Mouse (Mus musculus): ENCODE data around the gene Hspb8. TPM values are rescaled to one million over a fixed set of nuclear protein-coding genes. Genes with fewer than 3 reads are reported as not detected.
A peak's percentile ranks its signal among the peaks of the same experiment; 100 is the strongest.
"Not testable (repeated sequence)": the region's sequence is repeated elsewhere in the genome, so short reads cannot be mapped to it uniquely, and the experiment has no call there.

Gene Hspb8
- polyA plus RNA-seq, 1 experiment from 2014 or later: 8.9 TPM

DNA sequence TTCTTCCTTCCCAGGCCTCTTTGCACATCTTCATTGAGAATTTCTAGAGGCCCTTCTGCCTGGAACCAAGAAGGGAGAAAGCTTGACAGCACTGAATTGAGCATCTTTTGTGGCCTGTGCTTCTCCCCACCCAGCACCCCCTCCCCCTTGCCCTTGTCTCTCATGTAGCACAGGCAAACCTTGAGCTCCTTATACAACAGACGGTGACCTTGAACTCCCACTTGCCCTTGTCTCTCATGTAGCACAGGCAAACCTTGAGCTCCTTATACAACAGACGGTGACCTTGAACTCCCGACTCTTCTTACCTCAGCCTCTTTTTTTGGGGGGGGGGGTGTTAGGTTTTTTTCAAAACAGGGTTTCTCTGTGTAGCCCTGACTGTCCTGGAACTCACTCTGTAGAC lies 3.0 kb upstream of the Hspb8 start:
- H3K9me3 ChIP-seq (replicated peaks); ATAC-seq (ENCODE audit: low FRiP score); H3K36me3 ChIP-seq; H3K4me3 ChIP-seq (replicated peaks); H3K27ac ChIP-seq (replicated peaks); H3K4me2 ChIP-seq; H3K27me3 ChIP-seq (replicated peaks); H3K9ac ChIP-seq (replicated peaks): not testable (repeated sequence)
- 79% methylated on average over 3 of the region's 3 CpGs for WGBS
- peaks cover 15% of the 10 kb centered on the region for H3K4me1 ChIP-seq

DNA sequence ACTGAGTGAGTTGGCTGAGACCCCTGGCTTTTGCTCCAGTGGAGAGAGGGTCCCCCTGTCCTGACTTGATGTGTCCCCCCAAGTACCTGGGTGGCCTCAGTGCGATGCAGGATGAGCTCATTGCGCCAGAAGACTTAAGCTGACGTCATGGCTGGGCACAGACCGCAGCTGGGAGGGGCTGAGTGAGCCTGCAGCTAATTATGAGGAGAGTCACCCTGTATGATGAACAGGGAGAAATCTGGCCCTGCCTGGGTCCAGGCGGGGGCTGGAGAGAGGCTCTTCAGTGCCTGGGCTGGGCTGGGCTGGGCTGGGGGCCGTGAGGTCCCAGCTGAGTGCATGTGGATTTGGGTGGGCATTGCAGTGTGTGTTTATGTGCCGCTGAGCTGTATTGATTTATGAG lies 2.6 kb upstream of the Hspb8 start:
- Histone ChIP-seq H3K4me3 (replicated peaks) (no peak overlapping the region), H3K27me3 (replicated peaks) (0 out of 2 replicates have a peak, but pooled peaks cover 9% of the 10 kb centered on the region), H3K4me1 (peaks cover 18% of the 10 kb centered on the region), H3K4me2 (no peak overlapping the region), H3K9me3 (replicated peaks) (no peaks in the 10 kb centered on the region), H3K27ac (replicated peaks) (no peak overlapping the region), H3K36me3 (no peaks in the 10 kb centered on the region), H3K9ac (replicated peaks) (no peak overlapping the region)
- WGBS: 60% methylated on average over 7 of the region's 7 CpGs
- no peak for ATAC-seq (ENCODE audit: low FRiP score)

DNA sequence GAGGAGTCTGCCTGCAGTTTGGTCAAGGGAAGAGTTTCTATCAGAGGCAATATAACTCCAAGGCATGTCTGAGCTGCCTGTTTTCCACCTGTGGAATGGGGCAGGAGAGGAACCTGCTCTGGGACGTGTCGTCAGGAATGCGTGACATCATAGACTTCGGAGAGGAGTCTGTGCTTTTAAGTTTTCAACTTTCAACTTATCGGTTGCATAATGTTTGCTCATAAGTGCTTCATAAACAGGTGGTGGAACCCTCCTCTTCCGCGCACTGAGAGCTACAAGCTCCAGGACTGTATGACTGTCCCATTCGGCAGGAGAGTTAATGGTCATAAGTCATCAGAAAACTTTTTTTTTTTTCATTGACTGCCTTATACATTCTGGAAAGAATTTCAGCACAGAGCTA lies 1.1 kb upstream of the Hspb8 start:
- H3K9ac ChIP-seq (replicated peaks): no peak overlapping the region
- no peak for ATAC-seq (ENCODE audit: low FRiP score)
- H3K9me3 ChIP-seq (replicated peaks): no peaks in the 10 kb centered on the region
- no peaks in the 10 kb centered on the region for H3K36me3 ChIP-seq
- no peak overlapping the region for H3K4me3 ChIP-seq (replicated peaks)
- H3K4me1 ChIP-seq: peaks cover 18% of the 10 kb centered on the region
- 0 out of 2 replicates have a peak, but pooled peaks cover 9% of the 10 kb centered on the region for H3K27me3 ChIP-seq (replicated peaks)
- WGBS: 86% methylated on average over 8 of the region's 8 CpGs
- H3K27ac ChIP-seq (replicated peaks): no peak overlapping the region
- H3K4me2 ChIP-seq: no peak overlapping the region

DNA sequence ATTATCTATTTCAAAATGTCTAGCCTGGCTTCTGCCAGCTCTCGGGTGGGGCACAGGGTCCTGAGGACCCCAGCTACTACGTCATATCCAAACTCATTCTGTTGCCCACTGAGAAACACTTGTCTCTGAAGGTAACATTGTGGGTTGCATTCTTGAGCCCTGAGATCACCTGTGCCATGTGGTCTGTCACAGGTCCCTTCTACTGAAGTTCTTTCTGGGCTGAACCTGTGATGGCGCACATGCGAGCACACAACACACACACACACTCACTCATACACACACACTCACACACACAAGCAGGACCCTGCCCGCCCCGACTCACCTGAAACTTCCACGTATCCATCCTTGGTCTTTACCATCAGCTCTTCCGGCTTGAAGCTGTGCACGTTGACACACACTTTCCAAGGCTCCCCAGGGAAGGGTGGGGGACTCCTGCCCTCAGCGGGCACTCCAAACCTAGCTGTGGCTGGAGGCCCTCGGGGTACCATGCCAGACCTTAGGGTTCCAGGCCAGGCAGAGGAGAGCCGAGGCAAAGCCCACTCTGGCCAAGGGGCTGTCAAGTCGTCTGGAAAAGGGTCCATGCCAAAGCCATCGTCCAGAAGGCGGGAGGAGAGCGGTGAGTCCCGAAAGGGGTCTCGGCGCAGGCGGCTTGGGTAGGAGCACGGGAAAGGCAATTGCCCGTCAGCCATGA lies 728 bp downstream of the Hspb8 start:
- 57% methylated on average over 22 of the region's 22 CpGs for WGBS
- Histone ChIP-seq H3K27ac (replicated peaks) (no peak overlapping the region), H3K4me3 (replicated peaks) (peak overlapping the region; percentile 19)

DNA sequence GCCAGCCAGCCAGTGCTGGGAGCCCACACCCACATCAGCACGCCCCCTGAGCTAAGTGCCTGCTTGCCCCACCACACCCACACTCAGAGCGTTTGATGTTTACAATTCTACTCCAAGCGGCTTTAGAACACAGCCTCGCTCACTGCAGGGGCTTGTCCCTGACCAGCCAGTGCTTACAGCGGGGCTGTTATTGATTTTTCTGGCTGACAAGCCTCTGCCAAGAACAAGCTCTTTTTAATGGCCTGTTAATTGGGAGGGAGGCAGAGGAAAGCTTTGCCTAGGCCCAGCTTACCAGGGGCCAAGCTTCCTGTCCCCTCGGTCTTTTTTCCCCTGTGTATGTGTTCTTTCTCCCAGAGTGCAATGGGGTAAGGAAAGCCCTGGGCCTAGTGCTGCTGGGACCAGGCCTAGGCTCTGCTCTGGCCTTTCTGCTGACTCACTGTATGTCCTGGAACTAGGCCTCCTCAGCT lies 1.9 kb downstream of the Hspb8 start:
- Histone ChIP-seq H3K27me3 (replicated peaks) (0 out of 2 replicates have a peak, but pooled peaks cover 9% of the 10 kb centered on the region), H3K9me3 (replicated peaks) (no peaks in the 10 kb centered on the region), H3K4me3 (replicated peaks) (no peak overlapping the region), H3K36me3 (no peaks in the 10 kb centered on the region), H3K4me1 (peaks cover 21% of the 10 kb centered on the region), H3K27ac (replicated peaks) (0 out of 2 replicates have a peak overlapping the region, but pooled peaks have one; percentile 24), H3K4me2 (peak overlapping the region; percentile 25), H3K9ac (replicated peaks) (no peak overlapping the region)
- ATAC-seq (ENCODE audit: low FRiP score): peak; percentile 50
- WGBS: 9% methylated on average over 6 of the region's 6 CpGs

More for the DNA sequence above, 728 bp downstream of the Hspb8 start:
- no peaks in the 10 kb centered on the region for H3K9me3 ChIP-seq (replicated peaks)
- no peak for ATAC-seq (ENCODE audit: low FRiP score)
- 0 out of 2 replicates have a peak, but pooled peaks cover 9% of the 10 kb centered on the region for H3K27me3 ChIP-seq (replicated peaks)
- peaks cover 18% of the 10 kb centered on the region for H3K4me1 ChIP-seq
- peak overlapping the region; percentile 38; the same call in 1 of the 2 replicates for H3K9ac ChIP-seq (replicated peaks)
- no peaks in the 10 kb centered on the region for H3K36me3 ChIP-seq
- H3K4me2 ChIP-seq: peak overlapping the region; percentile 55

DNA sequence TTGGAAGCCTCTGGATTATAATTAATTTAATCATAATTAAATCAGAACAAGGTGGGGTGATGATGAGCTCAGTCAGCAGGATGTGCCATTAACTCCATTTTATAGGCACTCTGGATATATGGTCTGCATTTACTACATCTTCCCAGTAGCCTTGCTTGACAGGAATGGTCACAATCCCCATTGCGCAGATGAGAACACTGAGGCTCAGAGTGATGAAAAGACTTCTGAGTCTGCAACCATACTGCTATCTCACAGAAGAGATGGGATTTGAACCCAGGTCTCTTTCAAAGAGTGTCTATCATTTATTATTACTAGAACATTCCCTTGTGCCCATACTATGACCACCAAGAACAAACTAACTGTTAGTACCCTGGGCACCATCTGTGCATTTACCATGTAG lies 2.5 kb downstream of the Hspb8 start:
- no peak overlapping the region for H3K4me3 ChIP-seq (replicated peaks)
- H3K9ac ChIP-seq (replicated peaks): no peak overlapping the region
- H3K9me3 ChIP-seq (replicated peaks): no peaks in the 10 kb centered on the region
- 0 out of 2 replicates have a peak overlapping the region, but pooled peaks have one; percentile 24 for H3K27ac ChIP-seq (replicated peaks)
- ATAC-seq (ENCODE audit: low FRiP score): no peak
- H3K4me2 ChIP-seq: peak overlapping the region; percentile 25
- no peaks in the 10 kb centered on the region for H3K36me3 ChIP-seq
- 97% methylated on average over 1 of the region's 1 CpGs for WGBS
- peaks cover 21% of the 10 kb centered on the region for H3K4me1 ChIP-seq
- H3K27me3 ChIP-seq (replicated peaks): 0 out of 2 replicates have a peak, but pooled peaks cover 9% of the 10 kb centered on the region

DNA sequence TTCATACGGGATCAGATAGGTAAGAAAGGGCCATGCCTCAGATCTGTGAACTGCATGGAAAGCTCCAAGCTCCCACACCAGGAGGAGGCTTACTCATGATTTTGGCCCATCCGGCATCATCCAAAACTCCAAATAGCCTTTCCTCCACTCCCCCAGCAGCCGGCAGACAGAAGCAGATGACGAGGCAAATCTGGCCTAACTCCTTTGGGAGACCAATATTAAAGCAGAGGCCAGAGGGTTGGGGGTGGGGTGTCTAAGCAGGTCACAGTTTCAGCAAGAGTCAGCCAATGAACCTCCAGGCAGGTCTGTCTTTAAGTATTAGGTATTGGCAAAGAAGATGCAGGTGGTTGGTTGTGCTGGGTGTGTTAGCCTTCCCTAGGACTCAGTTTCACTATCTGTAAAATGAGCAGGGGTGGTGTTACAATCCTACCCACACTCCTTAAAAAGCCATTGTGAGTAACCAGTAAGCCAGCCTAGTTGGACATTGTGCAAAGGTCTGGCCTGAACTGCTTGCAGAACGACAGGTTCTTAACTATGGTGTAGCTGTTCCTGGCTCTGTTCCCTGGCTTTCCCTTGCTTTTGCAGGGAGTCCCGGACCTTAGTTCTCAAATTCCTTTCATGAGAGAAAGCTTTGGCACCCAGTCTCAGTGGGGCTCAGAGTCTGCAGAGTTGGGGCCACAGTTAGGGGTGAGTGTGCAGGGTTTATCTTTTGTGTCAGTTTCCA lies 3.2 kb downstream of the Hspb8 start:
- 53% methylated on average over 6 of the region's 6 CpGs for WGBS
- Histone ChIP-seq H3K4me2 (0 out of 2 replicates have a peak overlapping the region, but pooled peaks have one; percentile 25), H3K9ac (replicated peaks) (no peak overlapping the region), H3K27ac (replicated peaks) (no peak overlapping the region), H3K4me1 (peaks cover 21% of the 10 kb centered on the region), H3K4me3 (replicated peaks) (no peak overlapping the region), H3K9me3 (replicated peaks) (no peaks in the 10 kb centered on the region), H3K36me3 (no peaks in the 10 kb centered on the region), H3K27me3 (replicated peaks) (0 out of 2 replicates have a peak, but pooled peaks cover 9% of the 10 kb centered on the region)
- no peak for ATAC-seq (ENCODE audit: low FRiP score)

DNA sequence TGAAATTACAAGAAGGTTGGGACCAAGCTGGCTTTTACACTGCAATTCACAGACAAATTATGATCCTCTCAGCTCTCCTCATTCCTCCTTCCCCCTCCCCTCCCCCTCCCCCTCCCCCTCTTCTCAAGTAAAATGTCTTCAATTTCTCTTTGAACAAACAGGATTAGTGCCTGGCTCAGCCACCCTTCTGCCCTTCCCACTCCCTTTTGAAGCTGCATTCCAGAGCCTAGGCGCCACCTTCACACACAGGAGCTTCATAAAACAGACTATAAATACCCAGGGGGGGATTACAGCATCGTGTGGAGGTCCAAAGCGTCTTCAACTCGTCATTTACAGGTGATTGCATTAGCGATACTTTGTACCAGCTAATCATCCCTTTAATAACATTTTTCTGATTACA lies 6.5 kb downstream of the Hspb8 start:
- H3K4me1 ChIP-seq: peaks cover 9% of the 10 kb centered on the region
- no peaks in the 10 kb centered on the region for H3K9me3 ChIP-seq (replicated peaks)
- H3K27ac ChIP-seq (replicated peaks): no peak overlapping the region
- no peaks in the 10 kb centered on the region for H3K36me3 ChIP-seq
- 15% methylated on average over 5 of the region's 5 CpGs for WGBS
- H3K9ac ChIP-seq (replicated peaks): no peak overlapping the region
- ATAC-seq (ENCODE audit: low FRiP score): no peak
- no peak overlapping the region for H3K4me2 ChIP-seq
- H3K4me3 ChIP-seq (replicated peaks): no peak overlapping the region
- H3K27me3 ChIP-seq (replicated peaks): no peaks in the 10 kb centered on the region

DNA sequence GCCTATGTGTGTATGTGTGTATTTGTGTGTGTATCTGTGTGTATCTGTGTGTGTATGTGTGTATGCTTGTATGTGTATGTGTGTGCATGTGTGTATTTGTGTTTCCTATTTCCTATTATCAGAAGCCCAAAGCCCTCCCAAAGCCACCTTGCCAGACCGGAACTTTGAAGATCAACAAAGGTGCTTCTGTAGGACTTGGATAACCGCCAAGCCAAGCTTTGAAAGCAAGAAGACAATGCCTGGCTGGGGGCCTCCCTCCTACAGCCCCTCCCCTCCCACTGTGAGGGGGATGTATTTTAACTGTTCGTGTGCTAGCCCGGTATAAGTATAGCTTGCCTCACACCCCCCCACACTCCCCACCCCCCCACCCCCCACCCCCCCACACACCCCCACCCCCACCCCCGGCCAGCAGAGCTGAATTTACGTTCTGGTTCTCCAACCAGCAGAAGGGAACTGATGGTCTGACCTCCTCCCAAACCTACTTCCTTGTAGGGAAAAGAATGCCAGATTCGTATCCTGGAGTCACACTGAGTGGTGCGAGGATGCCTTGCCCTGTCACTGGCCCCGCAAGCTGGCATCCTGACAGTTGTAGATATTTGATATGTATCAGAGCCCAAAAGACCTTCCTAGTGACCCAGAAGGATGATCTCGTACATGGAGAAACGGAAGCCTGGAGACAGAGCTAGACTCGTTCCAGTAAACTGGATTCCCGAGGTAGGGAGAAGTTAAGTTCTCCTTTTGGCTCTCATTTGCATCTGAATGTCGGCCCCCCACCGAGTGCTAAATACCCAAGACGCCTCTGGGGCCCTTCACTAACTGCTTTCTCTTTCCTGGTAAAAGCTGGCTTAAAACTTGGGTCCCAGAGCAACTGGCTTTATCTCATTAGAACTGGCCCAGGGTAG lies 12.7 kb downstream of the Hspb8 start:
- H3K27ac ChIP-seq (replicated peaks): no peak overlapping the region
- no peak overlapping the region for H3K4me2 ChIP-seq
- WGBS: 3% methylated on average over 16 of the region's 16 CpGs
- H3K9me3 ChIP-seq (replicated peaks): no peaks in the 10 kb centered on the region
- no peak overlapping the region for H3K4me3 ChIP-seq (replicated peaks)
- ATAC-seq (ENCODE audit: low FRiP score): no peak
- H3K4me1 ChIP-seq: peaks cover 19% of the 10 kb centered on the region; the same call in 1 of the 2 replicates
- H3K9ac ChIP-seq (replicated peaks): no peak overlapping the region
- no peaks in the 10 kb centered on the region for H3K36me3 ChIP-seq
- no peaks in the 10 kb centered on the region for H3K27me3 ChIP-seq (replicated peaks)

DNA sequence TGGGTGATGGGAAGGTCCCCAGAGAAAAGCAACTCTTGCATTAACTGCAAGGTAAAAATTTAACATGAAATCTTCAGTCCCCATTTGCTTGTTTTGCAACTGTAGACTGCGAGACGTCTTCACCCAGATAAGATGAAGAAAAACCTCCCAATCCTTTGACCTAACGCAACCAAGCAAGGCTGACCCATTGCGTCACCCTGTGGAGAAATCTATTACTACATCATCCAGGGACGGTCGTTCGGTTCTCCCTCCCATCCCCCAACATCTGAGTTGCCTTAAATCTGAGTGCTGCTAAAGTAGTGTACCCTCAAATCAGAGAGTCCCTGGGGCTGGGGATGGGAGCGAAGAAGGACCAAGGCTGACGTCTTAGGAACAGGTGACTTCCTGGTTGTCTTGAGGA lies 13.7 kb downstream of the Hspb8 start:
- 61% methylated on average over 9 of the region's 9 CpGs for WGBS
- Histone ChIP-seq H3K4me2 (no peak overlapping the region), H3K4me1 (peaks cover 19% of the 10 kb centered on the region; the same call in 1 of the 2 replicates), H3K9me3 (replicated peaks) (no peaks in the 10 kb centered on the region), H3K9ac (replicated peaks) (no peak overlapping the region), H3K36me3 (no peaks in the 10 kb centered on the region), H3K27me3 (replicated peaks) (no peaks in the 10 kb centered on the region), H3K4me3 (replicated peaks) (no peak overlapping the region), H3K27ac (replicated peaks) (no peak overlapping the region)
- no peak for ATAC-seq (ENCODE audit: low FRiP score)

DNA sequence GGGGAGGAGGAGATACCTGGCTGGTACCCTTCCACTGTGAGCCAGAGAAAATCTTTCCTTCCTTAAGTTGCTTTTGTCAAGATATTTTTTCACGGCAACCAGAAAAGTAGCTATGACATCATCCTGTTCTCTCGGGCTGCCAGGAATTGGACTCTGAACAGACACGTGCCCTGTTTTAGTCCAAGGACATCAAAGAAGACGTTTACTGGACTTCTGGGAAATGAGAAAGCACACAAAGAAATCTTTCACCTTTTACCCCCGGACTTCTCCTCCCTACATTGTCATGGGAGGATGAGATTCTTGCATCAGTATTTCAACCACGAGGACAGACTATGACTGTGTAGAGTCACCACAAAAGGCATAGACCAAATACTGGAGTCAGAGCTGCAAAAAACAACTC lies 14.7 kb downstream of the Hspb8 start:
- Histone ChIP-seq H3K4me2 (no peak overlapping the region), H3K27ac (replicated peaks) (no peak overlapping the region; the same call in 1 of the 2 replicates), H3K9me3 (replicated peaks) (no peaks in the 10 kb centered on the region), H3K9ac (replicated peaks) (no peak overlapping the region), H3K4me3 (replicated peaks) (no peak overlapping the region), H3K27me3 (replicated peaks) (no peaks in the 10 kb centered on the region), H3K4me1 (peaks cover 19% of the 10 kb centered on the region; the same call in 1 of the 2 replicates), H3K36me3 (no peaks in the 10 kb centered on the region)
- WGBS: 38% methylated on average over 6 of the region's 6 CpGs
- no peak for ATAC-seq (ENCODE audit: low FRiP score)

Measured in neural tube, embryonic 15.5 days (tissue).